Mouse (Mus musculus): ENCODE measurements around the gene Isx.

Isx gene

GRCm38 (mm10) chr8:74872940-74873339 lies at the start of gene Isx:
Gene Isx (plus strand): TSS chr8:74873173.
- no peak for DNase-seq (ENCODE audit: low spot score in 2 of 2)

GRCm38 (mm10) chr8:74827689-74828088 lies 45.3 kb upstream of the Isx start:
- DNase-seq (ENCODE audit: low spot score in 2 of 2): no peak

- no peak for DNase-seq (ENCODE audit: low spot score in 2 of 2)
Observed at GRCm38 (mm10) chr8:74831322-74831721, 41.7 kb upstream of the Isx start.

GRCm38 (mm10) chr8:74834246-74834645 lies 38.7 kb upstream of the Isx start:
- DNase-seq (ENCODE audit: low spot score in 2 of 2): no peak

DNA sequence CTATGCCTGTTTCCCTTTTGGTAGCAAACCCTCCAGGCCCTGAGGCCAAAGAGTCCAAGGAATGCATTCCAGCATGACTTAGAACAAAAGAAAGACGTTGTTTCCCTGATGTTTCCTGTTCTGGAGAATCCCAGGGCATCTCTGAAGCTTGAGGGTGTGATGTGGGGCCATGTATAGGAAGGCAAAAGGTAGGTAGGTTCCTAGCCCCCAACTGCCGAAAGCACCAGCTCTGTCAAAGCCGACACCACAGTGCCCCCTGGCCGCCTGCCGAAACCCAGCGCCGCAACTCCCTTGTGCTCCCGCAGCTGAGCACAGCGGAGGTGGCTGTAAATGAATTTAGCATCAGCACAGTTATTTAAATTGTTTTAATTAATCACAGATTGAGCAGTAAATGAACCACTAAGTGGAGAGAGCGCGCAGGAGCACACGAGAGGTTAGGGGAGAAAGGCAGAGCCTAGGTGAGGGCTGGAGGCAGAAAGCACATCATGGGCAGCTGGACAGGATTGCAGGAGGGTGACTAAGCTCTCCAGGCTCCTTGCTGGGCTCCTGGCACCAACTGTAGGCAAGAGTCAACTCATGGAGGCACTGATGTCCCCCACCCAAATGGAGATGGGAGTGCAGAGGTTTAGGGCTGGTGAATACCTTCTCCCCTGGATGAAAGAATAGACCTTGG lies 25.5 kb upstream of the Isx start:
- no peak for DNase-seq (ENCODE audit: low spot score in 2 of 2)

DNA sequence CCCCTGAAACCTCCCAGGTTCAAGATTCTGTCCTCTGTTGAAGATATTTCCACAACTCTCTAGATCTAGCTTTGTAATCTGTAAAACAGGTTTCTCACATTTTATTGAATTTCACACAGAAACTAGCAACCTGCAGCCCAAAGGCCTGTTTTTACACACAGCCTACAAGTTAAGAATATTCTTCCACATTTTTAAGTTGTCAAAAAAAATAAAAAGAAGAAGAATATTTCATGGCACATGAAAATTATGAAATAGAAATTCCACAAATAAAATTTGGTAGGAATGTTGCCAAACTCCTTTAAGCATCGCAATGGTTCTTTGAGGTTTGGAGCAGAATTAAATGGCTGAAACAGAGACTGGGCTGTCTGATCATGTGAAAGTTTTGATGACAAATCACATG lies 24.3 kb upstream of the Isx start:
- DNase-seq (ENCODE audit: low spot score in 2 of 2): no peak

DNA sequence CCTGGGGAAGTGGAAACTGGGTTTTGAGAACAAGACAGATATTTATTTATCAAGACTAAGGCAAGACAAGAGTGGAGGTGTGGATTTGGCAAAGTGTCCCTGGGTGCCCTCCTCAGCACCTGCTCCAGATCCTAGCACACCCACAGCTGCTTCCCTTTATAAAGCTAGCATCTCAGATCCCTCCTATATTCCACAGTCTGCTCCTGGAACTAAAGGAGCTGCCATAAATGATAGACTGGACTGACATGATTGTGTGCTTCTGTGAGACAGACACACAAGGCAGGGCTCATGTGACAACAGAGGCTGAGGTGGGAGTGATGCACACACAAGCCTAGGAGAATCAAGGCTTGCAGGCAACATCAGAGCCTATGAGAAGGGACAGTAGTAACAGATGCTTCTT lies 22.0 kb upstream of the Isx start:
- DNase-seq (ENCODE audit: low spot score in 2 of 2): no peak

DNA sequence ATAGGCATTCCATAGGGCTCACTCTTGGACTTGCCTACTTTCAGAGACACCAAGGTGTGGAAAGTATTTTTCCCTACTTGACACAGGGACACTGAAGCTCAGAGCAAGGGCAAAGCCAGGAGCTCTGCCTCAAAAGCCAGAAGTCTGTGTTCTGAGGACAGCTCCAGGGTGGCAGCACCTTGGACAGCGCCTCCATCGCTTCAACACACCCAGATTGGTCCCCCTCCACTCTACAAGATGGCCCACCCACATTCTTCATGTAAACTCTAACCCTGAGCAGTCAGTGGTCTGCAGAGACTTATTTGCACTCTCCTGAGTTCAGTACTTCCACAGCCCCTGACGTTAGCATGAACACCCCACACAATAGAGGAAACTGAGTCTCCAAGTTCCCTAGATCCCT lies 21.1 kb upstream of the Isx start:
- no peak for DNase-seq (ENCODE audit: low spot score in 2 of 2)

DNA sequence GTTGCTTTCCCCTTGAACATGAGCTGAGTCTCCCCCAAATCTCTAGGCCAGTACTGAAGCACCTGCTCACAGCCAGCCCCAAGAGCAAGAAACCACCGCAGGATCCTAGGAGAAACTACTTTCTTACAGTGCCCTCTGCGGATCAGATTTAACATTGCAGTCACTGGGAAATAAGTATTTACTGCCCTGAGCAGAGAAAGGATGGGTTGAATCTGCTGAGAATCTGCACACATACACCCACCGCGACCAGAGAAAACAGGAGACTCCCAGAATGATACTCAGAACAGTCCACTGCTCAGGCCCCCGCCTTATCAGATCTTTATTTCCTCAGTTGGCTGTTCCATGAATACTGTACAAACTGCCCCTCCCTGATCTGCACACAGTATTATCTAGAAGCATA lies 19.5 kb upstream of the Isx start:
- DNase-seq (ENCODE audit: low spot score in 2 of 2): no peak

GRCm38 (mm10) chr8:74854786-74855185 lies 18.2 kb upstream of the Isx start:
- no peak for DNase-seq (ENCODE audit: low spot score in 2 of 2)

GRCm38 (mm10) chr8:74855341-74855740 lies 17.6 kb upstream of the Isx start:
- DNase-seq (ENCODE audit: low spot score in 2 of 2): no peak

DNA sequence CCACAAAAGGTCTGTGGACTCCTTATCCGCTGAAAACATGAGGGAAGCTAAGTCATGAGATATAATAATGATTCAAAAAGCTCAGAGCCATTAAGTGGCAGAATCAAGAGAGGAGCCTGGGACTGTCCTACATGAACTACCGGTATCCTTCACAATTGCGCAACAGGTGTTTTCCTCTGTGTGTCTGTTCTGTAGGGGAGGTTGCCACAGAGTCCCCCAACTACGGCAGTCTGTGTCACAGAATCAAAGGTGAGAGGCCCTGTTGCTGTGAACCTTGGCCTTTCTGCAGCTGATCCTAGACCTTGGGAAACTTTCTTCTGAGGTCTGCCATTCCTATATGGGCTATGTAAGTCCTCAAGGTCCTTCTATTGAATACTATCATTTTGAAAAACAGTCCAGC lies 13.7 kb upstream of the Isx start:
- DNase-seq (ENCODE audit: low spot score in 2 of 2): no peak

DNA sequence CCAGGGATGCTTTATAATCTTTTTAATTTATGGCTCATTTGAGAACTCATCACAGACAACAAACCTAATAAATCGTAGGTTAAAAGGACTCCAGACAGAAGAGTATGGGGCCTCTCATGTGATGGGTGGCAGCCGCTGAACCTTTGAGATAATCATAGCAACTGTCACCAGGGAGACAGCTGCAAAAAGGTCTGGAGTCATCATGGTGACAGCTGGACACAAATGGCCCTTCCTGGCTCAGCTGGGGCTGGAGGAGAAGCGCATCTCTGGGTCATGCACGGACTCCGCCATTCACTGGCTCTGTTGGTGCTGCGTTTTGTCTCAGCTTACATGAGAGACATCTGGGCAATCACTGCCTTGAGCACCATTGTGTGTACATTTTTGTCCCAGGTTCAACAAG lies 12.5 kb upstream of the Isx start:
- DNase-seq (ENCODE audit: low spot score in 2 of 2): no peak

GRCm38 (mm10) chr8:74862598-74862997 lies 10.4 kb upstream of the Isx start:
- no peak for DNase-seq (ENCODE audit: low spot score in 2 of 2)

- DNase-seq (ENCODE audit: low spot score in 2 of 2): no peak
Observed at GRCm38 (mm10) chr8:74870346-74870949, 2.5 kb upstream of the Isx start.

GRCm38 (mm10) chr8:74871686-74872085 lies 1.3 kb upstream of the Isx start:
- no peak for DNase-seq (ENCODE audit: low spot score in 2 of 2)

DNA sequence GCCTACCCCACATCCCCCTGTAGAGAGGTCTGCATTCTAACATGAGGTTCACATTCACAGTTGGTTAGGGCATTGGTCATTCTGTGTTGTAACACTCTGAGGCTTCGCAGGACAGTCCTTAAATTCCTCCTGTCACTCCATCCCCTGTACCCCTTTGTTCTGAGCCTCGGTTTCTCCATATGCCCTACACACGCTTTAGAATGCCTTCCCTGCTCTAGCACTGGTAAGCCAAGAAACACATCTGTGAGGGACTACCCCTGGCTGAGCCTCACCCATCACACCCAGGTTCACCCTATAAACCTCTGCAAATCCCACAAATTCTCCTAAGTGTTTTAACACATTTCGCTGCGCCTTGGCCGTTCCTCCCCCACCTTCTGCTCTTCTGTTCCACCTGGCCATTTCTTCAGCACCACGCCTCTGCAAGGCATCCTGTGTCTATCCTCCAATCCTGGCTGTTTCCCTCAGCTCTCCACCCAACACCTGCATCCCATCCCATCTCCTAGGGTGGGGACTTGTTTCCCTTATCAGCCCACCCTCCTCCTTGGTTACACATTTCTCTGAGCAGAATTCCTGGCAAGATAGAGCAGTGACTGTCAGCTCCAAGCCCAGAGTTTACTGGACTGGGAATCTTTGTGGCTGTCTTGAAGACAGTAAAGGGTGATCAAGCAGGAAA lies 686 bp upstream of the Isx start:
- DNase-seq (ENCODE audit: low spot score in 2 of 2): no peak

GRCm38 (mm10) chr8:74874565-74874964 lies 1.6 kb downstream of the Isx start:
- no peak for DNase-seq (ENCODE audit: low spot score in 2 of 2)

DNA sequence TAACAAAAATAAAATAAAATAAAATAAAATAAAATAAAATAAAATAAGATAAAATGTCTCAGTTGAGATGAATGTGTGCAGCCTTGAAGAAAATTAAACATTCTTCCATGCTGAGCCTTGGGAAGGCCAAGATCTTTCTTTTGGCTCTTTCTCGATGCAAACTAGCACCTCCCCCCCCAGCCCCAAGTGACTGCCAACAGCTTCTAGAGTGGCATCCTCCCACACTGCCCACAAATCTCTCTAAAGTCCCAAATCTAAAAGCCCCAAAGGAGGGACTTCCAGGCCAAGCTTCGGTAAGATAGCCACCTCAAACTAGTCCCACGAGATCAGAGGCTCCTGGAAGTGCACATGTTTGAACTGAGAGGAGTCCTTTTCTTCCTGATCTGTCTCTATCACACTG lies 5.7 kb downstream of the Isx start:
- no peak for DNase-seq (ENCODE audit: low spot score in 2 of 2)

GRCm38 (mm10) chr8:74888763-74889162 lies 15.8 kb downstream of the Isx start:
- DNase-seq (ENCODE audit: low spot score in 2 of 2): peak in 1 of 2 experiments; percentile 28

DNA sequence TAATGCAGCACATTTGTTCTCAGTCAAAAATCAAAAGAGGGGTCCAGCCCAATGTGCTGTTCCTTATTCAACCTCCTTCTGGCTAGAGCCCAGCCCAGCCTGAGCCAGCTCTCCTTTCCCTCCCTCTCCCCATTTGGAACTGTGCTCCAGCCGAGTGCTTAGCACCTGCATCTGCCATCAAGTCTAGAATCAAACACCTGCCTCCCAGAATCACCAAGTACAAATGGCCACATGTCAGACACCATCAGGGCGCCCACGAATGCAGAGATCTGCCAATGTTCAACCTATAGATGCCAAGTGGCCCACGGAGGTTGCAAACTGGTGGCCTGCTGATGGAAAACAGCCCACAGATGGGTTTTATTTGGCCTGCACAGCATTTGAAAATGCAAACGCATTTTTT lies 18.1 kb downstream of the Isx start:
- peak; percentile 22 to 39 for DNase-seq (ENCODE audit: low spot score in 2 of 2)

DNA sequence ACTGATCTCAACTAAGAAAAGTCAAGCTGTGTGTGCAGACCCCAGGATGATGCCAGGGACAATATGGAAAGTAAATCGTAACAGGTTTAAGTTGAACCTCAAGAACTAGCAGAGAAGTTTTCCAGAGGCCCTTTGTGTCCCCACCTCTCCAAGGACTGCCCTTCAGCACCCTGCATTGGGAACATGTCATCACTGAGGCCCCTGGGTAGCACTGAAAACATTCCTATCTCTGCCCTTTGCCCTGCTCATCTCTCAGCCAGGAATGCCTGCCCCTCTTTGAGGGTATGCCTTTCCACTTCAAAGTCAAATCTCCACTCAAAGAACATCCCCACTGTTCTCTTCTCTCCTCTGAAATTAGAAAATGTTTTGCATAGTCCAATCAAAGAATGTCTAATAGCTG lies 23.3 kb downstream of the Isx start:
- no peak for DNase-seq (ENCODE audit: low spot score in 2 of 2)

- DNase-seq (ENCODE audit: low spot score in 2 of 2): no peak
Observed at GRCm38 (mm10) chr8:74897315-74897714, 24.3 kb downstream of the Isx start.
